Mouse (Mus musculus): ENCODE measurements around the gene Tpcn1. TPM values are rescaled to one million over a fixed set of nuclear protein-coding genes. Genes with fewer than 3 reads are reported as not detected.

The Tpcn1 gene
- total RNA-seq, 2 experiments from 2014 or later = 34.8 to 40.8 TPM

DNA sequence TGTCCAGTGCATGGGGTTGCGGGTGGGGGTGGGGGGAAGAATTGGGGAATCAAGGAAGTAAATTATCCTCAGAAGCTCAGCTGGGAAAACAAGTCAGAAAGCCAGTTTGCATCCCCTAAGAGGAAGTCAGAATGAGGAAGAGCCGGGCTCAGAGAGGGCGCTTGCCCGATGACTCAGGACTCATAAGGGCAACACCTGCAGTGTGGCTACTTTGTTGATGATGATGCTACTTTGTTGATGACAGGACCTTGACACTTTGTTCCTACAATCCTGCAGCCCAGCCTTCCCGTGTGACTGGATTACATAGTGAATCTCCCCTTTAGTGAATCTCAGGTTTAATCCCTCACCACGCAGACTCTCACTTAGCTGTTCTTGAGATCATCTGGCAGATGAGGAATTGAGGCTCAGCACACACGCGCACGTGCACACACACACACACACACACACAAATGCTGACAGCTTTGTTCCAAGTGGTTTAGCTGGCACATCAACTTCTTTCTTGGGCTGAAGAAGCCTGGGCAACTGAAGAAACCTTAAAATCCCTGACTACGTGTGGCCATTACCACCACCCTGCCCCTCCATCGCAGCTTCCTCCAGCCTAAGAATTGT, 18.1 kb downstream of the Tpcn1 start:
- TF ChIP-seq CTCF (conservative IDR thresholded peaks at IDR 0.05) = no peak
- Histone ChIP-seq H3K27ac (peak overlapping the region; percentile 68; the same call in 1 of the 2 replicates), H3K4me3 (no peak overlapping the region)
- DNase-seq (ENCODE audit: low spot score in 2 of 2) = no peak

DNA sequence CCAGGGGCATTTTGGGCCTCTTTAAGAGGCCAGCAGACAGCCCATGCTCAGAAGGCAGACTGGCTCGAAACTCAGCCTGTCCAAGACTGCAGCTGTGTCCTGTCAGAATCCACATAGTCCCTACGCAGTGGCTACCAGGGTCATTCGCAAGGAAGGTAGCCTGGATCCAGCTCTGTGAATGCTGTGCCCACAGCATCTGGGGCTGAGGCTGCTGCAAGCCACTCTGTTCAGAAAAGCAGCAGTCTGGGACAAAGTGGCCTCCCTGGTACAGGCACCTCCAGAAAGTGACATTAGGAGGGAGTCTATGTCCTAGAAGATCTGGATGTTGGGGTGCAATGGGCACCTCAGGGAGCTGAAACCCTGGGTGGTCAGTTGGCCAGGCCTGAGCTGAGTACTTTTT, 18.7 kb downstream of the Tpcn1 start:
- Histone ChIP-seq H3K27ac (0 out of 2 replicates have a peak overlapping the region, but pooled peaks have one; percentile 32), H3K4me3 (no peak overlapping the region)
- DNase-seq (ENCODE audit: low spot score in 2 of 2) = no peak
- no peak for TF ChIP-seq CTCF (conservative IDR thresholded peaks at IDR 0.05)

DNA sequence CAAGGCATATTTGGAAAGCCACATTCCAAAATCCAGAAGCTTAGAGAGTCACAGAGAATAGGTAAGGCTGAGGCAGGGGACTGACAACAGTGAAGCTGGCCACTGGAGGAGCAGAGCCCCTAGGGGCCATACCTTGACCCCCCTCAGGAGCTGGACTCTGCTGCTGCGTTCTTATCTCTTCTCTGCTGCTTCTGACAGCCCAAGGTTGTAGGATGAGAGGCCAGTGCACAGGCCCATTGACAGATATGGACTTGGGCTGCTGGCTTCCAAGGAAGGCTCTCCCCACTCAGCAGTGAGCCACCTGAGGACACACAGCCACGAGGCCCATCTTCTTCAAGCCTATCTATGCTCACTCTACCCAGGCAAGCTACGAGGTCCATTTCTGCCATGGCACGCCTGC, 19.5 kb downstream of the Tpcn1 start:
- DNase-seq (ENCODE audit: low spot score in 2 of 2) = no peak
- no peak overlapping the region for H3K4me3 ChIP-seq
- H3K27ac ChIP-seq = peak overlapping the region; percentile 85
- TF ChIP-seq CTCF (conservative IDR thresholded peaks at IDR 0.05) = no peak

DNA sequence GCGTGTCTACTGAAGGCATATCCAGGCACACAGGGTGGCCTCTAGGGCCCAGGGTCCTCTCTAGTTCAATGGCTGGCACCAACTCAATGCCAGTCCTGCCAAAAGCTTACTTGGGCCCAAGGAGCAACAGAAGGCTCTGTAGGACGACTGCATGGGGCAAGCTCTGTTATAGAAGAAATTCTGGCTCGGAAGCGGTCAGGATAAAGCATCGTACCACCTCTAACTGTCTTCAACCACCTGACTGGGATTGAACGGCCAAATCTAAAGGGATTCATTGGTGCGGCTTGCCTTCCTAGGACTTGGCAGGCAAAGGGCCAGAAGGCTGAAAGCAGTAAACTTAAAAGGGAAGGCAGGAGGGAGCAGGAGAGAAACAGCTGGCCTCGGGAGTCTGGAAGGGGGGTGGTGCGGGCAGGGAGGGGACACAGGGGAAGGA, 20.1 kb downstream of the Tpcn1 start:
- H3K27ac ChIP-seq = peak overlapping the region; percentile 85
- H3K4me3 ChIP-seq = no peak overlapping the region; the same call in 1 of the 2 replicates
- no peak for TF ChIP-seq CTCF (conservative IDR thresholded peaks at IDR 0.05)
- DNase-seq (ENCODE audit: low spot score in 2 of 2) = peak in 1 of 2 experiments; percentile 30

DNA sequence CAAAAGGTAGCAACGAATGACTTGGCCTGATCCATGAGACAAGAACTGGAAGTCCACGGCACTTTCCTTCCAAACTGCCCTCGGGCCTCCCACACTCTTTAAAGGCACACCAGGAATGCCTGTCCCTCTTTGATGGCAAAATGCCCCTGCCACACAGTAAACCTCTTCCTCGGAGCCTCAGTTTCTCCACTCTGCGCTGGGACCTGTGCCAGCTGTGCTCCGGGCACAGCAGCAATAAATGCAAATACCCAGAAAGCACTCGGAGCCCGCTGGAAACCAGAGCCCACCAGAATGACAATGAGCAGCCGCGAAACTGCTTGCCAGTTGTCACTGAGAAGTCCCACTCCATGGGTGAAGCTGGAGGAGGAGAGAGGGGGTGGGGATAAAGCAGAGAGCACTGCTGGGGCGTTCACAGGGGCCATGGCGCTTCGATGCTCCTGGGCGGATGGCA, 20.7 kb downstream of the Tpcn1 start:
- H3K4me3 ChIP-seq = peak overlapping the region; percentile 2
- peak in 1 of 2 experiments; percentile 26 for DNase-seq (ENCODE audit: low spot score in 2 of 2)
- H3K27ac ChIP-seq = peak overlapping the region; percentile 85
- TF ChIP-seq CTCF (conservative IDR thresholded peaks at IDR 0.05) = no peak

DNA sequence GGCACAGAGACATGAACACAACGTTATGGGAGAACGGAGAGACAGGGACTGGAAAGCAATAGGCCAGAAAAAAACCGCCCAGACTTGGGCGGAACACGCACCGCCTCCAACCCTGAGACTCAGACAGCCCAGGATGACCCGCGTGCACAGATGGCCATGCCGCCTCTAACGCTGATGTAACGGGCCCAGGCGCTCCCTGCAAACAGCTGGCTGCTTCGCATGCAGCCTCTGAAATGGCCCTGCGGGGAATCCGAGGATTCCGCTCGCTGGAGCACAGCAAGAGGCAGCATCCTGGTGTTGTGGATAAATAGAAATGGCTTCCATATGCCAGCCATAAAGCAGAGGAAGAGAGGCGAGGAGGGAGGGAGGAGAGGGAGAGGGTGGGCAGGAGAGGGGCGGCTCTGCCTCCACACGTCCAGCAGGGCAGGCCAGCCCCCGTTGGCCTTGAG, 21.2 kb downstream of the Tpcn1 start:
- Histone ChIP-seq H3K4me3 (no peak overlapping the region; the same call in 1 of the 2 replicates), H3K27ac (peak overlapping the region; percentile 85)
- peak in 1 of 2 experiments; percentile 29 for DNase-seq (ENCODE audit: low spot score in 2 of 2)
- TF ChIP-seq CTCF (conservative IDR thresholded peaks at IDR 0.05) = no peak

DNA sequence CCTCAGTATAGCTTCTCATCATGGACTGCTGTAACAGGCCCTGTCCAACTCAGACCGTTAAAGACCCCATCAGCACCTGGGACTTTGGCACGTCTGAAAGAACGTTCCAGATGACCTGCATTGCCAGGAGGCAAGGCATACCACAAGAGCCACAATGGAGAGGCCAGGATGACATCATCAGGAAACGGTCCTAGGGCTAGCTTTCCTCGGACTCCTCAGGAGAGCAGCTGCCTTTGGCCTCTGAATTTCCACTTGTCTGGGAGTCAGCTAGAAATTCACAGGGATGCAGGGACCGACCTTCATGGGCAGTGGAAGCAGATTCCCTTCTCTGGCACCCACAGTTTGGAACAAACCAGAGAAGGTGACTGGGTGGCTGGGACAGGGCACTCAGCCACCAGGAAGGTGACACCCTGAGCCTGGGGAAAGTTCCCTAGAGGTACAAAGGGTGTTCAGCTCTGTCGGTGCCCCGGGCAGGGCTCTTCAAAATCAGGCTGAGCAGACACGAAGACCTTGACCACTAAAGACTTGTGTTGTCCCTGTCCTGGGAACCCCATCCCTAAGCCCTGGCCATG, 21.7 kb downstream of the Tpcn1 start:
- peak overlapping the region; percentile 85 for H3K27ac ChIP-seq
- DNase-seq (ENCODE audit: low spot score in 2 of 2) = no peak
- no peak for TF ChIP-seq CTCF (conservative IDR thresholded peaks at IDR 0.05)
- no peak overlapping the region for H3K4me3 ChIP-seq

DNA sequence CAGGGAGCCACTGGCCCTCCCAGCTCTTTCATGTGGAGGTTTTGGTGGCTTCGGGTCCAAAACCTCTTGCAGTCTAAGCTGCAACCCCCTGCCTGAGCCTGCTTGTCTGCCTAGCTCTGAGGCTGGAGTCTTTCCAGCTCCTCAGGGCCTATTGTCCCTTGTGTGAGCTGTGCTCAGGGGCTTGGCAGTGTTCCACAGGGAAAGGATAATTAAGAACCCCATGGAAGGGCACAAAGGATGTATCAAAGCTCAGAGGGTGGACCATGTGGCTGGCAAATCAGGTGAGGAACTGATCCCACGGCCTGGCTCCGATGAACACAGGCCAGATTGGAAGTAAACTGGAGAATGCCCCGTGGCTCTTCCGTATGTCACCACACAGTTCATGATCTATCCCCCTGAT, 22.4 kb downstream of the Tpcn1 start:
- Histone ChIP-seq H3K4me3 (no peak overlapping the region), H3K27ac (peak overlapping the region; percentile 85)
- no peak for TF ChIP-seq CTCF (conservative IDR thresholded peaks at IDR 0.05)
- peak in 1 of 2 experiments; percentile 43 for DNase-seq (ENCODE audit: low spot score in 2 of 2)

DNA sequence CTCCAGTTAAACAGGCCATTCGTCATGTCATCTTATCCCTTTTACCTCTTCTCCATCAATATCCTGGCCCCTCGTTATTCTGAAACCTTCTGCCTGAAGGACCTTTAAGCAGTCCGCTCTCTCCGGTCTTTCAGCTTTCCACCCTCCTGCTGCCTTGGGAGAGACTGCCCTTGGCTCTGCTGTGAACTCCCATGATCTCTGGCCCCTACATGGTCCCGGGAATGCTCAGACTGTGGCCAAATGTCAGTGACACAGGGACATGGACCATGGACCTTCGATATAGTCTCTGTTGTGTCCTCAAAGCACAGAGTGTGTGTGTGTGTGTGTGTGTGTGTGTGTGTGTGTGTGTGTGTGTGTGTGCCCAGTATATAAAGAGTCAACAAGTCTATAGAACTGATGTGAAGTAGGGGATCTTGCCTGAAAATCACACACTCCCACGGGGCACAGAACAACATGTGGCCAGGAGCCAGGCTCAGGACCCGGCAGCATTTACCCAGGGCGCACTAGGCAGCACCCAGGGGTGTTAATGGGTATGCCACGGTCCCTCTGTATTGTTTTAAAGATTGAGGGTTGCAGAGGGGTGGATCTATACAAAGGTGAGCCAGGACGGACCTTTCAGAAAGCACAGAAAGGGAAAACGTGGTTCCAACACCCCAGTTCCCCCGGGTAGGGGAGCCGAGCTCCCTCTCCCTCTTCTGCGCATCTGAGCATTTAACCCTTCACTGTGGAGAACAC, 23.1 kb downstream of the Tpcn1 start:
- TF ChIP-seq CTCF (conservative IDR thresholded peaks at IDR 0.05) = no peak
- peak overlapping the region; percentile 85 for H3K27ac ChIP-seq
- H3K4me3 ChIP-seq = no peak overlapping the region
- DNase-seq (ENCODE audit: low spot score in 2 of 2) = no peak

DNA sequence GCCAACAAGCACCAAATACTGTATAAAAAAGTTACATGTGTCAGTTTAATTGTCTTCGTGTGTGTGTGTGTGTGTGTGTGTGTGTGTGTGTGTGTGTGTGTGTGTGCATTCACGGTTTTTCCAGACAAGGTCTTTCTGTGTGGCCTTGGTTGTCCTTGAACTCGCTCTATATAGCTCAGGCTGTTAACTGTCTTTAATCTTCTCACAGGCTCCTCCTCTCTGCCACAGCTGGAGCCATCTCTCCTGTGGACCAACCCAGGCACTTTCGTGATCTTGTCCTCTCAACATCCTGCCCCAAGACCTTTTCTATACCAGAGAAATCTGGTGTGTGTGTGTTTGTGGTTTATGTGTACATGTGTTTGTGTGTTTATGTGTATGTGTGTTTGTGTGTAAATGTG, 24.6 kb downstream of the Tpcn1 start:
- Histone ChIP-seq H3K4me3 (no peak overlapping the region), H3K27ac (no peak overlapping the region)
- DNase-seq (ENCODE audit: low spot score in 2 of 2) = no peak
- no peak for TF ChIP-seq CTCF (conservative IDR thresholded peaks at IDR 0.05)

DNA sequence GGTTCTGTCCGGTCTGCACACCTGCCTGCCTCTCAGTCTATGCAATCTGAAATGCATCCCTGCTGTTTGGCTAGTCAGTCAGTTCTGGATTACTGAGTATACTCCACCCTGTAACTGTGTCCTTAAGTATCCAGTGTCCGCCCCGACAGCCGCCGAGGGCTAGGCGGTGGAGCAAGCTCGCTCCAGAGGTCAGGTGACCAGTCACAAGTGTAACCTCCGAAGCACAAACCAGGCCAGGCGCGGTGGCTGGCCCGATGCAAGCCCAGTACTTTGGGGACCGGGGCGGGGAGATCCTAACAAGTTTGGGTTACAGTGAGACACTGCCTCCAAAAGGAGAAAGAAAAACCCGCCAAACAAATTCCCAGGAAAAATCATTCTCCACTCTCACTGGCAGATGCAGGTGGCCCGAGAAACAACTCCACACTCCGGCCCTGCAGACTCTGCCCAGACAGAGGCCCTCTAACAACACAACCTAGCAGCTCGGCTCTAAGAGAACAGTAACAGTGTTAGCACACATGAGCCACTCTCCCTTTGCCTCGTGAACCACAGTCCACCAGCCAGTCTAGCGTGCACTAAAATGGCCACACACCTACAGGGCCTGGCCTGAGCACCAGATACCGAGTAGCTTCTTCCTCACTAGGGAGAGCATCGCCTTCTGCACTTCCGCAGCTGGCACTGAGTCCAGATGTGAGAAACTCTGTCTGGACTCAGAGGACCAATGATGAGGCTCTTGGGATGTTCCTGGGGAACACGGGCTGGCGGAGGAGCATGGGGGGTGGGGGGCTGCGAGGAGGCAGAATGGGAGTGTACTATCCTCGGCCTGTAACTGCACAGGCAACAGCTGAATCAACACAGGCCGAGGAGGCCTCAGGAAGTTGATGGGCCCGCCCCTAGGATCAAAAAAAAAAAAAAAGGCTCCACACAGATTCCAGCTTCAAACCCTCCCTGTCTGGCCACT, 25.2 kb downstream of the Tpcn1 start:
- no peak for DNase-seq (ENCODE audit: low spot score in 2 of 2)
- TF ChIP-seq CTCF (conservative IDR thresholded peaks at IDR 0.05) = no peak
- Histone ChIP-seq H3K27ac (peak overlapping the region; percentile 82), H3K4me3 (no peak overlapping the region)

DNA sequence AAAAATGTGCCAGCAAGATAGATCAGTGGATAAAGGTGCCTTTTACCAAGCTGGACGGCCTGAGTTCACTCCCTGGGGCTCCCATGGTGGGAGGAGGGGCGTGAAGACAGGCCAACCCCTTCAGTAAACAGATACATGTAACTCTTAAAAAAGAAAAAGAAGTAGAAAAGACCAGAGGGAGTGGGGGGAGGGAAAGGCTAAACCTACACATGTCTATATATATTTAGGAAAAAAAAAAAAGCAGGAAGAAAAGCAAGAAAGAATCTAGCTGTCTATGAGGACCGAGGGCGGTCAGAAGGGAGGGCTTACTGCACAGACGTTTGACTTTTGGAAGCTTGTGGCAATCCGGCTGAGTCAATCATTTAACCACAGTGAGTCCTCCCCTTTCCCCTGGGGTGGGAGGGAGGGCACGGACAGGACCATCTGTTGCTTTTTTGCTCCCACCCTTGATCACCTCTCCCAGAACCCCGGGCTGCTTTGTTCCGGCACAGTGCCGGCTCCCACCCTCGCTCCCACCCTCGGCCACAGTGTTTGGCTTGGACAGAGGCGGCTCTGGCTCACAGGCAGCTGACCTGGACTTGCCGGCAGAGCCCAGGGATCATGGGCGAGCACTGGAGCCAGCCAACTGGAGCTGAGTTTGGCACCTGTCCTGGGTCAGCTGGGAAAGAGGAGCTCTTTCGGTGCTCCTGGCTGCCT, 27.7 kb downstream of the Tpcn1 start:
- no peak for TF ChIP-seq CTCF (conservative IDR thresholded peaks at IDR 0.05)
- DNase-seq (ENCODE audit: low spot score in 2 of 2) = peak in 1 of 2 experiments; percentile 65
- Histone ChIP-seq H3K27ac (peak overlapping the region; percentile 74), H3K4me3 (0 out of 2 replicates have a peak overlapping the region, but pooled peaks have one; percentile 9)
